Mouse (Mus musculus): ENCODE results near the gene Gli3. TPM values are rescaled to one million over a fixed set of nuclear protein-coding genes. Genes with fewer than 3 reads are reported as not detected.

Gene Gli3
- total and polyA plus RNA-seq, 3 experiments = 1.3 to 1.9 (median 1.8) TPM

GRCm38 (mm10) chr13:15550027-15550602 is 87.1 kb downstream of the Gli3 start:
- no peaks in the 10 kb centered on the region; the same call in 1 of the 2 replicates for H3K27me3 ChIP-seq (ENCODE audit: control insufficient read depth, insufficient read depth, low read length)
- no peaks in the 10 kb centered on the region for H3K36me3 ChIP-seq (ENCODE audit: control insufficient read depth, insufficient read depth, low read length)
- WGBS = 91% methylated on average over 8 of the region's 8 CpGs
- no peak for DNase-seq
- no peaks in the 10 kb centered on the region for H3K79me2 ChIP-seq (replicated peaks; ENCODE audit: control insufficient read depth, insufficient read depth, low read length)
- no peak overlapping the region for H3K9ac ChIP-seq (ENCODE audit: low read depth, low read length)
- TF ChIP-seq POLR2A (IDR thresholded peaks at IDR 0.05; ENCODE audit: insufficient read depth, low read depth, low read length) (no peak), CTCF (IDR thresholded peaks at IDR 0.05) (no peak)
- no peak overlapping the region for H3K4me3 ChIP-seq
- H3K4me1 ChIP-seq (ENCODE audit: control insufficient read depth, insufficient read depth, low read length) = no peaks in the 10 kb centered on the region
- intact Hi-C loops (cut with DNase I) = no loop called here
- no peak overlapping the region for H3K27ac ChIP-seq

- H3K27me3 ChIP-seq (ENCODE audit: control insufficient read depth, insufficient read depth, low read length) = no peaks in the 10 kb centered on the region; the same call in 1 of the 2 replicates
- H3K27ac ChIP-seq = no peak overlapping the region
- H3K9ac ChIP-seq (ENCODE audit: low read depth, low read length) = no peak overlapping the region
- no peaks in the 10 kb centered on the region for H3K79me2 ChIP-seq (replicated peaks; ENCODE audit: control insufficient read depth, insufficient read depth, low read length)
- no peaks in the 10 kb centered on the region for H3K4me1 ChIP-seq (ENCODE audit: control insufficient read depth, insufficient read depth, low read length)
- H3K4me3 ChIP-seq = no peak overlapping the region
- no peaks in the 10 kb centered on the region for H3K36me3 ChIP-seq (ENCODE audit: control insufficient read depth, insufficient read depth, low read length)
- no peak for TF ChIP-seq EP300 (IDR thresholded peaks at IDR 0.05; ENCODE audit: insufficient read depth, low read depth, low read length)
- TF ChIP-seq POLR2A (IDR thresholded peaks at IDR 0.05; ENCODE audit: insufficient read depth, low read depth, low read length) = no peak
- no peak for TF ChIP-seq CTCF (IDR thresholded peaks at IDR 0.05)
- 75% methylated on average over 6 of the region's 6 CpGs for WGBS
- DNase-seq = no peak
- intact Hi-C loops (cut with DNase I) = no loop called here
Observed at GRCm38 (mm10) chr13:15550731-15551130, 87.7 kb downstream of the Gli3 start.

- Histone ChIP-seq H3K9ac (ENCODE audit: low read depth, low read length) (no peak overlapping the region), H3K27ac (no peak overlapping the region), H3K36me3 (ENCODE audit: control insufficient read depth, insufficient read depth, low read length) (no peaks in the 10 kb centered on the region), H3K4me3 (no peak overlapping the region), H3K27me3 (ENCODE audit: control insufficient read depth, insufficient read depth, low read length) (no peaks in the 10 kb centered on the region; the same call in 1 of the 2 replicates), H3K79me2 (replicated peaks; ENCODE audit: control insufficient read depth, insufficient read depth, low read length) (no peaks in the 10 kb centered on the region), H3K4me1 (ENCODE audit: control insufficient read depth, insufficient read depth, low read length) (no peaks in the 10 kb centered on the region)
- intact Hi-C loops (cut with DNase I) = no loop called here
- DNase-seq = no peak
- TF ChIP-seq EP300 (IDR thresholded peaks at IDR 0.05; ENCODE audit: insufficient read depth, low read depth, low read length) (no peak), POLR2A (IDR thresholded peaks at IDR 0.05; ENCODE audit: insufficient read depth, low read depth, low read length) (no peak), CTCF (IDR thresholded peaks at IDR 0.05) (no peak)
- WGBS = 87% methylated on average over 3 of the region's 3 CpGs
Observed at GRCm38 (mm10) chr13:15552009-15552408, 89.0 kb downstream of the Gli3 start.

- no peak overlapping the region for H3K9ac ChIP-seq (ENCODE audit: low read depth, low read length)
- no peak overlapping the region for H3K4me3 ChIP-seq
- intact Hi-C loops (cut with DNase I) = no loop called here
- no peaks in the 10 kb centered on the region for H3K36me3 ChIP-seq (ENCODE audit: control insufficient read depth, insufficient read depth, low read length)
- no peaks in the 10 kb centered on the region; the same call in 1 of the 2 replicates for H3K27me3 ChIP-seq (ENCODE audit: control insufficient read depth, insufficient read depth, low read length)
- TF ChIP-seq POLR2A (IDR thresholded peaks at IDR 0.05; ENCODE audit: insufficient read depth, low read depth, low read length) (no peak), CTCF (IDR thresholded peaks at IDR 0.05) (peak; percentile 38)
- no peak for DNase-seq
- H3K79me2 ChIP-seq (replicated peaks; ENCODE audit: control insufficient read depth, insufficient read depth, low read length) = no peaks in the 10 kb centered on the region
- 33% methylated on average over 2 of the region's 2 CpGs for WGBS
- no peaks in the 10 kb centered on the region; the same call in 1 of the 2 replicates for H3K4me1 ChIP-seq (ENCODE audit: control insufficient read depth, insufficient read depth, low read length)
- H3K27ac ChIP-seq = no peak overlapping the region
Observed at GRCm38 (mm10) chr13:15556646-15557098, 93.6 kb downstream of the Gli3 start.

GRCm38 (mm10) chr13:15561441-15561840 is 98.4 kb downstream of the Gli3 start:
- no peak overlapping the region for H3K4me3 ChIP-seq
- WGBS = 68% methylated on average over 3 of the region's 3 CpGs
- TF ChIP-seq EP300 (IDR thresholded peaks at IDR 0.05; ENCODE audit: insufficient read depth, low read depth, low read length) (no peak), POLR2A (IDR thresholded peaks at IDR 0.05; ENCODE audit: insufficient read depth, low read depth, low read length) (no peak), CTCF (IDR thresholded peaks at IDR 0.05) (no peak)
- no peak overlapping the region for H3K27ac ChIP-seq
- H3K27me3 ChIP-seq (ENCODE audit: control insufficient read depth, insufficient read depth, low read length) = no peaks in the 10 kb centered on the region
- H3K79me2 ChIP-seq (replicated peaks; ENCODE audit: control insufficient read depth, insufficient read depth, low read length) = no peaks in the 10 kb centered on the region
- H3K9ac ChIP-seq (ENCODE audit: low read depth, low read length) = no peak overlapping the region
- DNase-seq = no peak
- H3K36me3 ChIP-seq (ENCODE audit: control insufficient read depth, insufficient read depth, low read length) = no peaks in the 10 kb centered on the region
- intact Hi-C loops (cut with DNase I) = no loop called here
- H3K4me1 ChIP-seq (ENCODE audit: control insufficient read depth, insufficient read depth, low read length) = no peaks in the 10 kb centered on the region; the same call in 1 of the 2 replicates

- Histone ChIP-seq H3K4me1 (ENCODE audit: control insufficient read depth, insufficient read depth, low read length) (peaks cover 1% of the 10 kb centered on the region; the same call in 1 of the 2 replicates), H3K4me3 (no peak overlapping the region), H3K27ac (no peak overlapping the region), H3K27me3 (ENCODE audit: control insufficient read depth, insufficient read depth, low read length) (no peaks in the 10 kb centered on the region), H3K36me3 (ENCODE audit: control insufficient read depth, insufficient read depth, low read length) (no peaks in the 10 kb centered on the region), H3K9ac (ENCODE audit: low read depth, low read length) (no peak overlapping the region), H3K79me2 (replicated peaks; ENCODE audit: control insufficient read depth, insufficient read depth, low read length) (no peaks in the 10 kb centered on the region)
- DNase-seq = no peak
- no peak for TF ChIP-seq POLR2A (IDR thresholded peaks at IDR 0.05; ENCODE audit: insufficient read depth, low read depth, low read length)
- TF ChIP-seq CTCF (IDR thresholded peaks at IDR 0.05) = no peak
- TF ChIP-seq EP300 (IDR thresholded peaks at IDR 0.05; ENCODE audit: insufficient read depth, low read depth, low read length) = no peak
- intact Hi-C loops (cut with DNase I) = no loop called here
- 30% methylated on average over 15 of the region's 15 CpGs for WGBS
Observed at GRCm38 (mm10) chr13:15570908-15571568, 108.0 kb downstream of the Gli3 start.
